Comparison of ENCODE assay signal across 13 mouse cellular contexts in the genomic region with DNA sequence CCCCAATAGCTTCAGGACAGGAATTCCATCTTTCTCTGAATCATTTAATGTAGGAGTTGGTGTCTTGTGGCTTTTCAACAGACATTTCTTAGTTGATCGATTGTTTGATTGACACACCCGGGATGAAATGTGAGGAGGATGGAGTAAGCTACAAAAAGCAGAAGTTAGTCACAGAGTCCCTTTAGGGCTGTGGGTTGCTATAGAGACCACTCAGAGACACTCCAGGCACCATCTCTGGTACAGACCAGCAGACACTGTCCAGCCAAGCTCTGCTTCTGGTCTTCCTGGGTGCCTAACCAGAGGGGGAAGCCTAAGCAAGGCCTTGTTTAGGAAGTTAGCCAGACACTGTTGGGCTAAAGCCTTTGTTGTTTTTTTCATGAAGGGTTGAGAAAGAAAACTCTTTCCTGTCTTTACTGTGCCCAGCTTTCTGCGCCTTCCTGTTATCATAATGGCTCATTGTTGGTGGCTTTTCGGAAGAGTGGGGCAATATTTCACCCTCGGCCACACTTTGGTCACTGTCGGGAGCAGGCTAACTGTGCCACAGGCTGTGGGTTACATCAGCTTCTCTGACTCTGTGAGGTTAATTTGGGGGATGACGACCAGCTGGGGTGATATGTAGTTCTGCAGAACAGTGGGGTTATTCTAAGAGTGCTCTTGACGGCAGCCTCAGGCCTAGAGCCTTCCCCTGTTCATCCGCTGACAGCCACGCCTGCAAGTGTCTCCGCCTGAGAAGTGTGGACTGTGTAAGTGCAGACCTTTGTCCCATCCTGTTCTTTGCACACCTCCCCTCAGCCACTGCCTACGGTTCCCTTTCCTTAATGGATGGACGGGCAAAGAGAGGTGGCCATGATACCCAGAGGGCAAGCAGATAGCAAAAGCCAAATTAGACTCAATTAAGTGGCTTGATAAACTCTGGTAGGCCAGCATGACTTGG. TPM values are rescaled to one million over a fixed set of nuclear protein-coding genes. Genes with fewer than 3 reads are reported as not detected.
A peak's percentile ranks its signal among the peaks of the same experiment; 100 is the strongest.
DNase-seq lines count a peak whose midpoint lies in the region; ATAC-seq and TF ChIP-seq lines count a peak whose summit lies in the region.
"Had no signal": no experiment of that assay in that cellular context is flagged by ENCODE, and none has a peak within 500 bp of the region (broad histone marks: within the 10 kb centered on the region; RNA-seq: fewer than 3 reads in every experiment).

No protein-coding gene starts in this region.

- peaks cover 5% of the 10 kb centered on the region; the same call in 1 of the 2 replicates for H3K4me1 ChIP-seq in spleen, adult 2 months (ENCODE audit: control insufficient read depth, insufficient read depth, insufficient read length)
- H3K4me1 ChIP-seq in heart, embryonic 11.5 days (ENCODE audit: control insufficient read depth, insufficient read depth, low read length) = no peaks in the 10 kb centered on the region

- H3K4me3 ChIP-seq in spleen, adult 2 months (ENCODE audit: extremely low read depth, insufficient read depth, insufficient read length) = no peak overlapping the region
- no peak overlapping the region for H3K4me3 ChIP-seq in heart, embryonic 11.5 days (ENCODE audit: low read depth, low read length)
- H3K4me3 ChIP-seq: embryonic facial prominence, embryonic 10.5 days; hindbrain, embryonic 15.5 days had no signal

- peak; percentile 96 for ATAC-seq in granulocyte monocyte progenitor cell, adult 5-6 weeks (replicated peaks; ENCODE audit: poor library complexity, severe bottlenecking)
- no peak for ATAC-seq in heart, embryonic 11.5 days (replicated peaks; ENCODE audit: insufficient number of reproducible peaks, low FRiP score, low TSS enrichment)

- DNase-seq in spleen, adult 2 months (ENCODE audit: low read depth in 1 of 2, low spot score in 2 of 2) = peak in 1 of 2 experiments; percentile 25
- no peak for DNase-seq in spleen, adult 18-20 months
- peak; percentile 66 for DNase-seq in lung, postnatal 36 days
- no peak for DNase-seq in urinary bladder, postnatal 25 days (ENCODE audit: low spot score)
- DNase-seq in adrenal gland, postnatal 14 days = no peak
- DNase-seq: cerebellum, postnatal 14 days; gastrocnemius, postnatal 25 days; kidney, adult 9 months; right cerebral cortex, postnatal 25 days had no signal

- H3K4me2 ChIP-seq in heart, embryonic 11.5 days = no peak overlapping the region
- H3K4me2 ChIP-seq: hindbrain, embryonic 15.5 days had no signal

- H3K36me3 ChIP-seq in spleen, adult 2 months (ENCODE audit: control insufficient read depth, insufficient read depth, low read length) = no peaks in the 10 kb centered on the region
- no peaks in the 10 kb centered on the region for H3K36me3 ChIP-seq in heart, embryonic 11.5 days (ENCODE audit: control insufficient read depth, insufficient read depth, low read length)
- H3K36me3 ChIP-seq: embryonic facial prominence, embryonic 10.5 days; hindbrain, embryonic 15.5 days had no signal

- no peak for TF ChIP-seq CTCF in spleen, adult 2 months (IDR thresholded peaks at IDR 0.05; ENCODE audit: extremely low read depth, insufficient read depth, insufficient read length, insufficient replicate concordance)

- no peaks in the 10 kb centered on the region for H3K27me3 ChIP-seq in spleen, adult 2 months (ENCODE audit: control insufficient read depth, insufficient read depth, low read length)
- peaks cover 17% of the 10 kb centered on the region for H3K27me3 ChIP-seq in heart, embryonic 11.5 days (ENCODE audit: control insufficient read depth, insufficient read depth, low read length)
- H3K27me3 ChIP-seq: hindbrain, embryonic 15.5 days had no signal

- TF ChIP-seq POLR2A in spleen, adult 2 months (IDR thresholded peaks at IDR 0.05; ENCODE audit: low read depth, low read length) = no peak

- no peaks in the 10 kb centered on the region for H3K9me3 ChIP-seq in heart, embryonic 11.5 days (replicated peaks; ENCODE audit: control insufficient read depth, low read length)
- H3K9me3 ChIP-seq: embryonic facial prominence, embryonic 10.5 days; hindbrain, embryonic 15.5 days had no signal

- 0 out of 2 replicates have a peak overlapping the region, but pooled peaks have one; percentile 31 for H3K27ac ChIP-seq in spleen, adult 2 months (ENCODE audit: insufficient read depth, low read length)
- no peak overlapping the region for H3K27ac ChIP-seq in heart, embryonic 11.5 days (ENCODE audit: low read depth, low read length)
- H3K27ac ChIP-seq: embryonic facial prominence, embryonic 10.5 days; hindbrain, embryonic 15.5 days had no signal

- no peak overlapping the region for H3K9ac ChIP-seq in heart, embryonic 11.5 days (ENCODE audit: low read depth, low read length)
- H3K9ac ChIP-seq: hindbrain, embryonic 15.5 days had no signal

- 49% methylated on average over 13 of the region's 13 CpGs for WGBS in spleen, adult 2 months
- 52% methylated on average over 13 of the region's 13 CpGs for WGBS in heart, embryonic 11.5 days (ENCODE audit: insufficient replicate concordance)

RNA-seq across cellular contexts. Expression of gene Bcar3, which starts 46.5 kb away (rescaled TPM):
- 54.4 and 67.8 TPM in 2 replicates for polyA plus RNA-seq in spleen, adult 2 months (2012; rRNA removed)
- not detected in 2 replicates for total RNA-seq in granulocyte monocyte progenitor cell, adult 5-6 weeks (2014; fragmentation: Nextera tagmentation)
- 0.77 and 0.86 TPM in 2 replicates for total RNA-seq in granulocyte monocyte progenitor cell, adult 5-6 weeks (2017)
- polyA plus RNA-seq in heart, embryonic 11.5 days (2014; fragmentation: Nextera tagmentation; extraction: Ambion mirVana) = 6.4 and 8.7 TPM in 2 replicates
- 51.4 and 55.5 TPM in 2 replicates for total RNA-seq in adrenal gland, postnatal 14 days (2021)

Comparison
In these comparisons a context has a peak if more than half of its experiments do, and no peak if none do; other contexts are left out.
1. RNA of gene Bcar3, which starts 46.5 kb away (total RNA-seq): 51.4 to 55.5 TPM in adrenal gland, postnatal 14 days; 0.77 to 0.86 TPM in granulocyte monocyte progenitor cell, adult 5-6 weeks; every median in the first group is over 10 times any median in the second.